Mouse (Mus musculus): ENCODE data around the gene Pde1b.

- TF ChIP-seq MAFK (IDR thresholded peaks at IDR 0.05; ENCODE audit: insufficient read depth, low read depth, low read length) (no peak), CHD2 (IDR thresholded peaks at IDR 0.05; ENCODE audit: low read depth, low read length) (no peak)
Measured at GRCm38 (mm10) chr15:103503251-103503600, 392 bp downstream of the Pde1b start.

Data from ES-E14 (cell line).